Mouse (Mus musculus) thymus, postnatal 14 days (tissue): Measurements from ENCODE around the gene Aldob.

ENCODE experiments used
- DNase-seq: peaks from one replicate; pipeline ENCODE4 v3.0.0; 2021

Gene Aldob

DNA sequence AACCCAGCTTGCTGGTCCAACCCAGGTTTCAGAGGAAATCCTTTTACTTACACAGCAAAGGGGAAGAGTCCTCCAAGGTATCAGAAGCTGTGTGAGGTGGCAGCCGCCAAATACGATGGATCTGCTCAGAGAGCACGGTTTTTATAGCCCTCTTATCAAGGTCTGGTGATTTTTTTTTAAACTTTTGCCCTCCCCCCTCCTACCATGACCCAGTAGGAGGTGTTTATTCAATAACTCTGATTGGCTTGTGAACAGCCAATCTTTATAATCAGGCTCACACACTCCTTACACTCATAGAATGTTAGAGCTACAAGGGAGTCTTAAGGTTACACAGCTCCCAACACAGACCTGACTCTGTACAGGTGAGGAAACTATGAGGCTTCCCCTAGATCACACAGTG is at the start of gene Aldob:
TSS of gene Aldob (minus strand) at position 164 of the 400 bp plus-strand sequence.
- DNase-seq, result no peak

DNA sequence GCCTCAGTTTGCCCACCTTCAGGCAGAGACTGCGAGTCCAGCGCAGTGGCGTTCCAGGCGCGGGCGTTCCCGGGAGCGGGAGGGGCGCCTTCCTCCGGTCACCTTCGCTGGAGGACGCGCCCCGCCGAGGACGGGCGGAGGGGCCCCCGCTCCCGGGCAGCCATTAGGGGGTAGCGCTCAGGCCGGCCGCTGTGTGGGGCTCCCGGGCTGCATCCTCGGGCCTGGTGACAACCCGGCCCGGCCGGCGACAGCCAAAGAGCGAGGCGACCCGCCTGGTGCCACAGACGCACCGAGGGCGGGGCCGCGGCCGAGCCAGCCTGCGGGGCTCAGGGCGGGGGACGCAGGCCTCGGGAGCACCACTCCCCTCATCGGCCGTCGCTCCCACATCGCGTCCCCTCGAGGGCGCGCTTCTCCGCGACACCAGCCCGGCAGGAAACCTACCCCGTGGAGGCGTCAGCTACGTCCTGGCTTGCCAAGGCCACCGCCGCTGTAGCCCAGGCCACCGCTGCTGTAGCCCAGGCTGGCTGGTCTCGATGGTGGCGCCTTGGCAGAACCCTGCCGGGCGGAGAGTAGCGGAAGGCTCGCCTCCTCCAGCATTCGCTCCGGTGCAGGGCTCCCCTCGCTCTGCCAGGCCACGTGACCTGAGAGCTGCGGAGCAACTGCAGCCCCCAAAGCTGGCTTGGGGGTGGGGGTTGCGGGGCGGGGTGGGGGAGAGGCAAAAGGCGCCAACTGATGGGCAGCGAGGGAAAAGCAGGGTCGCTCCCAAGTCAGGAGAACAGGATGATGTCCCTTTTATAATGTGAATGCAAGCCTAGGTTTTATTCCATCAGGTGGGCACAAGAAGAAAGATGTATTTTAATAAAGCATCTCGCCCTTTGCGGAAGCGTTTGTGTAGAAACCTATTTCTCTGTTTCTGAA is 48.1 kb upstream of the Aldob start, which contains the start of gene Tmem246:
TSS of gene Tmem246 (minus strand) at position 694 of the 918 bp plus-strand sequence.
- DNase-seq, result peak; percentile 15

DNA sequence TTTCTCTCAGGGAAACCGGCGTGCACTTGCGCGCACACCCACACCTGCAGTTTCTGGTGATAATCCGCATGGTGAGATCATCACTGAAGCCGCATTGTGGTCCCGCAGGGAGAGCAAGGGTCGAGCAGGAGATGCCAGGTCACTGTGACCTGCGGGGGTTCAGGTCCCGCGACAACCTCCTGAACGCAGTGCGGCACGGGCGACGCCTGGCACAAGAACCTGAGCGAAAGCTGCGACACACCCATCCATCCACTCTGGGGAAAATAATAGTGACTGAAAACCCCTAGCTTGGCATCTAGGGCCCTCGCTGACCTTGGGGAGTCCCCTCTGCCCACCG is 47.5 kb upstream of the Aldob start:
- DNase-seq, result no peak

DNA sequence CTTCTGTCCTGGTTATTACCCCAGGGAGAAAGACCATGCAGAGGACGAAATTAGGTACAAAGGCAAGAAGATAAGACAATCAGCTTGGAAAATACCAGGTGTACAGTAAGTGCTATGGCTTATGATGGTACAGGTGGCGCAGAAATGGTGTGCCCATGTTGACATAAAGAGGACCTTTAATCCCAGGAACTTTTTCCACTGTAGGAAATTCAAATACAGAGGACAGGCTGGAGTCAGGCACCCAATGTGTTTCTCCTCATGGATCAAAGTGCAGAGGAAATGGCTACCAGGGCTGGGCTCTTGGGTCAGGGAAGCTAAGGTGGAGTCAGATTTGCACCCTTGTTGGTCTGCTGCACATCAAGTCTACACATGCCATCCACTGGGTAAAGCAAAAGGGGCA is 40.8 kb upstream of the Aldob start:
- no peak for DNase-seq

DNA sequence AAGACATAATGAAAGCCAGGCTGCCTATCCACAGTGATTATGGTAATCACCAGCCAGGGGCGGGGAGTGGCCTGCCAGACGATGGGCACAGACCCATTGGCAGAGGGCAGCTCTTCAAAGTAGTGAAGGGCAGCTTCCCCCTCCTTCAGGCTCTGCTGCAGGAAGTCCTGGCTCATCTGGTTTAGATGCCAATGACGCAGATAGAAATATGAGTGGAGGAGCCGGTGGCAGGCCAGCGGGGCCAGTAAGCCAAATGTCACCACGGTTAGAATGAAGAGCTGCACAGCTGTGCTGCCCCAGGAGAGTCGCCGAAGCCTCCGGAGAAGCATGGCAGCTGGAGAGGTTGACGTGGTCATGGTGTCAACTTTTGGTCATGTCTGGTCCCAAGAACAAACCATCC is 37.5 kb upstream of the Aldob start:
- DNase-seq, result no peak

DNA sequence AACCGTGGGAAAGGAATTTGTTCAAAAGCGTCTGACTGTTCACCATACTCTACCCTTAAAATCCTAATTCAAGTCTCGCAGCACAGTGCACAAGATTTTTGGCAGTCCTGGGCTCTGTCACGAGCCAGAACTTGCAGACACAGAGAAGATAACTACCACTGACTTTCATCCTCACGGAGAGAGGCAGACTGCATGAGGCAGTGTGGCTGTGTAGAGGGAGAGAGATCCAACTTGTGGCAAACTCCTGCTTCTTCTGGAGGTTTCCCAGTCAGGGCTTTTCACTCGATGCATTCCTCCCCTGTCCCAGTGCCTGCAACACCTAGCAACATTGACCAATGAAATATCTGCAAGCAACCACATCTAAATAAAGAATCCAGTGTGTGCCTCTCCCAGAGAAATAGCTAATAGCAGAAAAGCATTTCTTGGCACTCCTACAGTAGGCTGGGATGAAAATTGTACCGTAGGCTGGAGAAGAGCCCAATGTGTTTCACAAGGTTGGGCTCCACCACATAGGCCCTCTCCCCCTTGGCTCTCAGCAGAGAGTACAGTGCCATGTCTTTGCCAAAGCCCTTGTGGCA is 36.3 kb upstream of the Aldob start:
- DNase-seq, result no peak

DNA sequence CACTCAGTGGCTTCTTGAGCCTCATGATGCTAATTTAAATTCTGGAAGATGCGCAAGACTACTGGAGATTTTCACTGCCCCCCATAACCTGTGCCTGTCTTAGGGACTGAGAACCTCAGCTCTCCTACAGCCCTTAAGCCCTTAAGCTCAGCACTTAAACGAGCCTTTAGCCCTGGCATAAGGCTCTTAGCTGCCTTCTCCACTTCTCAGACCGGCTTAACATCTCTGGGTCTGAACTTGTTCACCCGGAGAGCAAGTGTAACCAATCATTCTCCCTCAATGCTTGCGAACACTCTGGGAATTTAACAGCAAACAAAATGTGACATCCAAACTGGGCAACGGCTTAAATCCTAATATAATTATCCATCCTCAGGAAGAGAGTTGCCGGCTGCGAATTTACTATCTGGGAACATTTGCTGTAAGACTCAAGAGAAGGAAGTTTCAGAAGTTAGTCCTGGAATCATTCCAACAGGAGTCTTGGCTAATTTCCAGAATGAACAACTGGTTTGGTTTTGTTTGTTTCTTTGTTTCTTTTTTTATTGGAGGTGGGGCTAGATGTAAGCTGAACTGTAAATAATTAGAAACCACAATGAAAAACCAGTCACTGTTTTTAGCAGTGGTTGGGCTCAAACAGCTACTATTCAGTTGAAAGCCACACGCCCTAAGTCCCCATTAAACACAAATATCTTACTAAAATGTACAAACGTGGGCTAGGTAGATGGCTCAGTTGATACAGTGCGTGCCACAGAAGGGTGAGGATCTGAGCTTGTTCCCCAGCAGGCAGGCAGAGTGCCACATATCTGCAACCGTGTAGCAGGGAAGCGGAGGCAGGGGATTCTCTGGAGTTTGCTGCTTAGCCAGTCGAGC is 34.9 kb upstream of the Aldob start:
- no peak for DNase-seq

DNA sequence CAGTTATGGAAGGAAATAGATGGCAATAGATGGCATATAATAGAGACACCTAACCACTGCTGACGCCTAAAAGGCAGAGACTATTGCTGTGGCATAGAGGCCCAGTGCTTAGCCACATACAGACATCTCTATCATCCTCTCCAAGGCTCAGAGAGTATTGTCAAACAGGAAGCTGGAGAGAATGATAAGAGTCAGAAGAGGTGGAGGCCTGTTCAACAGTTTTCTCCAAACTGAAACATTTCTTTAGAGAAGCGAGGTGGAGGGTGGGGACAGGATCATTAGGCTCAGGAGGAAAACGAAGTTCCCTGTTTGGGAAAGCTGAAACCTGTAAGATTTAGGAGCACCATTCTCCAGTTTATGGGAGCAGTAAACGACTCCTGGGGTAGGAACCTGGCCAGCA is 31.9 kb upstream of the Aldob start:
- no peak for DNase-seq

DNA sequence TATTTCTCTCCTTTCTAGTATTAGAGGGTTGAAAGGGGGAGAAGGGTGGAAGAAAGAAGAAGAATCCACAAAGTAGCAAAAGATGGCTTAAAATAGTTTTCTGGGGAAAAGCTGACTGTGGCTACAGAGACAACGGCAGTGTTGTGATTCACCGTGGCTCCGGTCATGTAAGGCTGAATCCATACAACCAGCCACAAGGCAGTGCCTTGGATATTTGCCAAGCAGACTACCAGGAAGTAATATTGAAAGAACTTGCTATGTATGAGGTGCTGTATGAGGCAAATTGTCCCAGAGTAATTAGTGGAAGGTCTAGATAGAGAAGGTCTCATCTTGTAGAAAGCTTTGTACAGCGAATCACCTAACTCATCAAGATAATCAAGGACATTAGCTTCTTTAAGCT is 22.8 kb upstream of the Aldob start:
- DNase-seq, result no peak

DNA sequence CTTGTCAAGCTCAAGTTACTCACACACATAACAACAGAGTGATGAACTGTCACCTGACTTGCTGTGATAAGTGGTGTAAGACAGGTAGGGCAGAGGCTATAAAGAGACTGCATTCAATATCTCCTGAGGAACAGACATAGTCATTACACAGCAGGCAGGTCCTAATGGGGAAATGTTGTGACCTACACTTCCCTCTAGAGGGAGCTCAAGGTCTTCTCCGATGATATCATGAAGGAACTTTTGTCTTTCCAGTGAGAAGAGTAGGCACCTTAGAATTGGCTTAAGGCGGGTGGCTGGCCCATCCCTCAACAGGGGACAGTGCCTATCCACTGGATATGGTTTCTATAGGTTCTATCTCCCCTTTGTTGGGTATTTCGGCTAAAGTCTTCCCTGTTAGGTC is 18.3 kb upstream of the Aldob start:
- DNase-seq, result peak; percentile 52

DNA sequence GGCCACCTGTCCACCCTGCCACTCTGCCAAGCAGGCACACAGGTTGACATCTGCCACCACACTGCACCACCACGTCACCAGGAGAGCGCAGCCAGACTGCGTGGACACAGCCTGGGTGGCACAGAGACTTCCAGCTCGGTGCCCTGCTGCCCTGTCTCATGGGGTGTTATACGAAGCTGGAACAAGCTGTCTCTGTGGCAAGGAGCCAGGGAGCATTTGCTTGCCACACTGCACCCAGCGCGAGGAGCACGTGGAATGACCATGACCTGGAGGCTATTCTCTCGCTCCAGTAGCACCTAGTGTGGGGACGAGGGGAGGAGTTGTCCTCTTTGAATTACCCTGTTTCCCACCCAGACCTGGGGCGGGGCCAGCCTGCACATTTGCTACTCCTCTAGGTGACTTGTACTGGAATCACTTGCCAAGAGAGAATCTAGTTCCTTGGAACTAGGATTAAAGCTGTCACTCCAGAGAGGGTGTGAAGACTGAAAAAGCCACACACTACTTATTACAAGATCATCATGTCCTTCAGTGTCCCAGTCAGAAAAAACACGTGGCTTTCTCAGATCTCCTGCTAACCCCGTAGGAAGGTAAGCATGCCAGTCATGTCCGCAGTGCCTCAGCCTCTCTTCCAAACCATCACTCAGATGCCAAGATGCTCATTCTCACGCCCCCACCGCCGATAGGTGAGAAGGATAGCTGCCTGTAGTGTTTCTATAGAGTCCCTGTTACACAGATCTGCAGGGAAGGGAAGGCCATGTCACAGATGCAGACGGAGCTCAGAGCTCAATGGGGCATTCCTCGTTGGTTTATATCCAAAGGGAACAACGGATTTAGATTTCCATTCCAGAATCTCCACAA is 10.8 kb upstream of the Aldob start:
- no peak for DNase-seq

DNA sequence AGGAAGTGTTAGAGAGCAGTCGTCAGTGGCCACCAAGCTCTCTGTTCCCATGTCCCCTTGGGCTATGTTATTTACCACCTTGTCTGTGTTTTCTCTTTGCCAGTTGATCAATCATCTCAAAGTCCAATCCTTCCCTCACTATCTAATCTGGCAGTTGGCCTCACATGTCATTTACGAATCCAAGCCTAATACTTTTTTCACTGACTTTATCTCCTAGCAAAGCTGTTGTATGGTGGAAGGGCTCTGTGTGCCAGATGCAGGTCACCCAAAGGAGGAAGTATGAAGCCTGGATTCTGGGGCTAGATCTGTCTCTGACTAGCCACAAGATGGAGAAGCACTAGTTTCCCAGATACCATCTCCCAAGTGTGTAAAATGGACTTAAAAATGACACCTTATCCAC is 8.8 kb upstream of the Aldob start:
- DNase-seq, result no peak

DNA sequence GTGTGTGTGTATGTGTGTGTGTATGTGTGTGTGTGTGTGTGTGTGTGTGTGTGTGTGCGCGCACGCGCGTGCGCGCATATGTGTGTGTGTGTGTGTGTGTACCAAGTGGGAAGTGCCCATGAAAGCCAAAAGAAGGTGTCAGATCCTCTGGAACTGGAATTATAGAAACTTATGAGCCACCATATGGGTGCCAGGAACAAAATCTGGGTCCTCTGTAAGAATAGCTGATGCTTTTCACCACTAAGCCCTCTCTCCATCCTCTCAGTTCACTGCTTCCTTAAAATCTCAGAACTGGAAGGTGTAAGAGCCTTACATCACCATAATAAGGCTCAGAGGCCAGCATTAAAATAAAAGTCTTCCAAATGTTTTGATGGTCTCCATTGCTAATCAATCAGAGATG is 8.0 kb upstream of the Aldob start:
- DNase-seq, result no peak

DNA sequence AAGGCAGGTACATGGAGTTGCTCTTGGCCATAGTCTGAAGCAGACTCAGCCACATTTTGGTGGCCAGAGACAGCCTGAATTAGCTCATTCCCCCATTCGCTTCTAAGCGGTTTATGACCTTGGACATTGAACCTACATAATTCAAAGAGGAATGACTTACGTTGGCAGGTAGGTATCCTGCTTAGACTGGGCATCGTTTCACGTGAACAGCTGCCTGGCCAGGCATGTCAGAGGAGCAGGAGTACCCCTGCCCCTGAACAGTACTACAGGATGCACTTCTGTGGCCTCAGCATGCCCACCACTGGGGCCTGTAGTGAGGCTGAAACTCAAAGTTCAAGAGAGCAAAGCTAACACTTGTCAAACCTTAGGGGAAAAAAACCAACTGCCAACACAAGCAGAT is 4.0 kb upstream of the Aldob start:
- no peak for DNase-seq

DNA sequence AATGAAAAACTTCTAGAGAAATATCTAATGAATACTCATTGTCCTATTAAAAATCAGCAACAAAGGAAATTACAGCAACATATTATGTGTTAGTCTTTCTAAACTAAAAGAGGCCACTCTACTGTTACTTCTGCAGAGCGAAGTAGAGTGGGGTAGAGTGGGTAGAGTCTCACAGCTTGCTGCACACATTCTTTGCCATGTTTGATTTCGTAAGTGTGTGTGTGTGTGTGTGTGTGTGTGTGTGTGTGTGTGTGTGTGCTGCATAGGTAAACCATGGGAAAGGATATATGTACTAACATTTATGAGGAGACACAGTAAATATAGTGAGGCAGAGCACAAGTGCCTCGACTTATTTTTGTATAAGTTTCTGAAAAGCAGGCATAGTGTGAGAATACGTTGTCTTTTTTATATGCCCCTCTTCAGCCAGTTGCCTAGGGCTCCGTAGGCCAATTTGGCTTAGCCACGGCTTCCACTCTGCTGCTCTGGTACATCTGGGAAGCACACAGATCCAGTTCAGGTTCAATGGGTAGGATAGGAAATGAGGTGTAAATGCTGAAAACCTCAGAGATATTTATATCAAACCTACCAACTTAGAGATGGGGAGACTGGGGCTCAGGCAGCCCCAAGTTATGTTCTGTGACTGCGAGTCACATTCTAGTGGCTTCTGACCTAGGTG is 1.7 kb downstream of the Aldob start:
- no peak for DNase-seq

DNA sequence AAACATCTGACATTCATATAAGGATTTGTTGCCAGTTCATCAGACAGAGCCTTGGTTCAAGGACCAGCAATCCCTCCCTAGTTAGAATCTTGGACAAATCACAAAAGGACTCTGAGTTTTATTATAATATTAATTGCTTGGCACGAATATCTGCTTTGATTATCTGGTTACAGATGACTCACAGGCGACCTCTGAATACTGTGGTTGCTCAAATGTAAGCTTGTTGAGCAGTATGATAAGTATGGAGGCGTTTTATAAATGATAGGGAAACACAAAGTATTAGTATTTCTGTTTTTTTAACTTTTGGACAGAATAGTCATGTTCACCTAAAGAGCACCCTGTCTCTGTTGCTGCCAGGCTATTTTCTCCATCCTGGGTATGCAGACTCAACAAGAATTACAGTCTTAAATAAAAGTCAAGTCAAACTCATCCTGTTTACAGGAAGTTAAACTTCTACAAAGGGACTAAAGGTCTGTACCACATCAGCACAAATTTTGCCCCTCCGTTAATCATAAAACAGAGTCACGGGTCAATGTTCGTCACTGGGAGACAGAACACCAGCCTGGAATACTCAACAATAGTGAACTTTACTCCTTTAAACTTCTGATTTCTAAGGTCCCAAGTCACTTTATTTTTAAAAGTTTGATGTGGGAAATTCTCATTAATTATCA is 2.3 kb downstream of the Aldob start:
- DNase-seq, result no peak

DNA sequence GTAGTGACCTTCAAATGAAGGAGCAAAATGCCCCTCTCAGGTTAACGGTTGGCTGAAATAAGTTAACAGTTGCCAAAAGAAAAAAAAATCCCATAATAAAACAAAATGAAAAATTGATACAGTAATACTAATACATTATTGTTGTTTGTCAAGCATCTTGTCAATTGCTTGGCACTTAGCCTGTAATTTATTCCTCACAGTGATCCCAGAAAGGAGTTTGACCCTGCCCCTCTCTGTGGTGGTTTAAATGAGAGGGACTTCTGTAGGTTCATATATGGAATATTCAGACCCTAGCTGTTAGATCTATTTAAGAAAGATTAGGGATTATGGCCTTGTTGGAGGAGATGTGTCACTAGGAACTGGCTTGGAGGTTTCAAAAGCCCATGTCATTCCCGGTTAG is 3.3 kb downstream of the Aldob start:
- DNase-seq, result no peak

DNA sequence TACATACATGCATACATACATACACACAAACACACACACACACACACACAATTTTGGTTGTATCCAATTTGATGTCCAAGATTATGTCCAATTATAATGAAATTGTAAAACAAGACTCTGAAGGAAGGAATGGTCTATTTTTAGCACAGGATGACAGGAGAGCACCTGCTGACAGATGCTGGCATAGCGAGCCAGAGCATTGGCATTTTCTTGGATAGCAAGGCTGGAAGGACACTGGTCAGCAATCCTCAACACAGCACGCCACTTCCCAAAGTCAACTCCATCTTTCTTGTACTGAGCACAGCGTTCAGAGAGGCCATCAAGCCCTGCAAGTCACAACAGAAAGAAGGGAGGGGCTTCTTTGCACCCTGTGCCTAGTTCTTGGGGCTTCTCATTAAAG is 8.4 kb downstream of the Aldob start:
- no peak for DNase-seq

DNA sequence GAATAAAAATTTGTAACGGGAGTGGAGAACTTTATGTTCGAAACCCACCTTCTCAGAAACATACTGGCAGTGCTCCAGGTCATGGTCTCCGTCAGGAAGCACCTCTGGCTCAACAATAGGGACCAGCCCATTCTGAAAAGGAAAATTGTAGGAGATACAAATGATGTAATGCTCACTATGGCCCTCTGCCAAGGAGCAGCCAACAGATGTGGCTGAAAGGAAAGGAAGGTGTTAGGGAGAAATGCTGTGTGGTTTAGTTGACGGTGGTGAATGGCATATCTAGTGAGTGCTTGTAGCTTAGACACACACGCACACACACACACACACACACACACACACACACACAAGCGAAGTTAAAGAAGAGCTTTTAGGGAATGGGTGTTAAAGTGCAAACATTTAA is 9.7 kb downstream of the Aldob start:
- no peak for DNase-seq

DNA sequence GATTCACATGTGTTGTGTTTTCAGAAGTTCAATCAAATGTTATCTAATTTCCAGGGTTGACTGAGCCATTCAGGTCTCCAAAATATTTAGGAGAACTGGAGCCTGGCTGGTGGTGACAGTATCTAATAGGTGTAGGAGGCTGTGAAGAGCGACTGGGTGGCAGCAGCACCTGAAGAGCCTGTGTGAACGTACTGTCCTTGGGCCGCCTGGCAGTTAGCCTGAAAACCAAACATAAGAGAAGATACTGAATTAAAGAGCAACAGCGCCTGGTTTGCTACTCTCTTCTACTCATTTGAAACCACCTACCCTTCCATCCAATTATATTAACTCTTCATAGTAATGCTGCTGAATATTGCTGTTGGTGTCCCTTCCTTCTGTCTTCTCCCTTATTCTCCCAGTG is 12.7 kb downstream of the Aldob start:
- DNase-seq, result no peak

DNA sequence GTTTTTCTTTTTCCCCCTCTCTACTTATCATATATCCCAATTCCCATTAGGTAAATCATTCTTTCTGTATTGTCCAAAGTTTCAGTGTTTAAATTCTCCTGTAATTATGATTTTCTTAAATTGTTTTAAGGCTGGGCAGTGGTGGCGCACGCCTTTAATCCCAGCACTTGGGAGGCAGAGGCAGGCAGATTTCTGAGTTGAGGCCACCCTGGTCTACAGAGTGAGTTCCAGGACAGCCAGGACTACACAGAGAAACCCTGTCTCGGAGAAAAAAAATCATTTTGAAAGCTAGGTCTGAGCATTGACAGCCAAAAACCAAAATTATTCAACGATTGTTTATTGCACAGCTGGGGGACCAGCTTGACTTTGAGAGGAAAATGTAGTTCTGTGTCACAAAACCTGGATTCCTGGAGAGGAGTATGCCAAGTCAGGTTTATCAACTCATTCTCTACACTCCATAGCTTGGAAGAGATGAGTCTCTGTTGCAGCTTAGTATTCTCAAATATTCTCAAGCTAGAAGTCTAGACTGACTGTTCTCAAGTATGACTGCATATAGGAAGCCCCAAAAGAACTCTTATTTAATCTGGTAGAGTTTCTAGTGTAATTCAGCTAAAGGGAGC is 13.6 kb downstream of the Aldob start:
- DNase-seq, result no peak
